Mouse (Mus musculus): ENCODE data around the gene Mapk8ip3. TPM values are rescaled to one million over a fixed set of nuclear protein-coding genes. Genes with fewer than 3 reads are reported as not detected.
"Not testable (repeated sequence)": the region's sequence is repeated elsewhere in the genome, so short reads cannot be mapped to it uniquely, and the experiment has no call there.

The Mapk8ip3 gene
- 76.5 and 78.2 TPM in 2 replicates for polyA plus RNA-seq (2016; fragmentation: Nextera tagmentation; extraction: Ambion mirVana)

- Histone ChIP-seq H3K4me1 (peaks cover 27% of the 10 kb centered on the region), H3K9ac (peak within 1 kb of the TSS; percentile 93), H3K9me3 (no peaks in the 10 kb centered on the region), H3K4me2 (peak within 1 kb of the TSS; percentile 75), H3K4me3 (replicated peaks) (peak within 1 kb of the TSS; percentile 93), H3K27ac (peak within 1 kb of the TSS; percentile 88), H3K36me3 (replicated peaks) (peaks cover 10% of the 10 kb centered on the region; the same call in 1 of the 2 replicates), H3K27me3 (no peaks in the 10 kb centered on the region)
- WGBS: under 1% methylated on average over 78 of the region's 78 CpGs
- peak; percentile 98 for ATAC-seq (ENCODE audit: low FRiP score)
Observed at GRCm38 (mm10) chr17:24936259-24937237, at the start of gene Mapk8ip3. Gene Mapk8ip3, minus strand, starts transcription at chr17:24936977.

GRCm38 (mm10) chr17:24960852-24961715 lies 24.3 kb upstream of the Mapk8ip3 start:
- H3K9ac ChIP-seq: peak overlapping the region; percentile 85; the same call in 1 of the 2 replicates

GRCm38 (mm10) chr17:24960135-24960851 lies 23.5 kb upstream of the Mapk8ip3 start, which contains the start of gene Jpt2:
Gene Jpt2, minus strand, starts transcription at chr17:24960689.
- Histone ChIP-seq H3K27ac (peak within 1 kb of the TSS; percentile 89), H3K9me3 (no peaks in the 10 kb centered on the region), H3K4me1 (peaks cover 14% of the 10 kb centered on the region), H3K36me3 (replicated peaks) (peaks cover 47% of the 10 kb centered on the region), H3K4me3 (replicated peaks) (peak within 1 kb of the TSS; percentile 91), H3K9ac (peak within 1 kb of the TSS; percentile 85), H3K27me3 (no peaks in the 10 kb centered on the region), H3K4me2 (peak within 1 kb of the TSS; percentile 72)
- ATAC-seq (ENCODE audit: low FRiP score): peak; percentile 100
- under 1% methylated on average over 58 of the region's 59 CpGs for WGBS

More at GRCm38 (mm10) chr17:24960852-24961715, 24.3 kb upstream of the Mapk8ip3 start:
- Histone ChIP-seq H3K4me1 (peaks cover 14% of the 10 kb centered on the region), H3K27ac (peak overlapping the region; percentile 16; the same call in 1 of the 2 replicates), H3K27me3 (no peaks in the 10 kb centered on the region), H3K4me3 (replicated peaks) (peak overlapping the region; percentile 91), H3K9me3 (no peaks in the 10 kb centered on the region), H3K36me3 (replicated peaks) (peaks cover 47% of the 10 kb centered on the region), H3K4me2 (peak overlapping the region; percentile 72)
- peak; percentile 59 for ATAC-seq (ENCODE audit: low FRiP score)
- 15% methylated on average over 21 of the region's 21 CpGs for WGBS

- Histone ChIP-seq H3K27me3 (no peaks in the 10 kb centered on the region), H3K9me3 (no peaks in the 10 kb centered on the region), H3K9ac (peak overlapping the region; percentile 85), H3K4me1 (peaks cover 14% of the 10 kb centered on the region), H3K4me3 (replicated peaks) (peak overlapping the region; percentile 91), H3K36me3 (replicated peaks) (peaks cover 45% of the 10 kb centered on the region), H3K27ac (0 out of 2 replicates have a peak overlapping the region, but pooled peaks have one; percentile 89), H3K4me2 (peak overlapping the region; percentile 72)
- 33% methylated on average over 8 of the region's 8 CpGs for WGBS
- no peak for ATAC-seq (ENCODE audit: low FRiP score)
Observed at GRCm38 (mm10) chr17:24959371-24959770, 22.6 kb upstream of the Mapk8ip3 start.

GRCm38 (mm10) chr17:24953291-24953690 lies 16.5 kb upstream of the Mapk8ip3 start:
- H3K4me3 ChIP-seq (replicated peaks): no peak overlapping the region
- no peaks in the 10 kb centered on the region for H3K9me3 ChIP-seq
- WGBS: 94% methylated on average over 2 of the region's 2 CpGs
- H3K36me3 ChIP-seq (replicated peaks): peaks cover 77% of the 10 kb centered on the region
- H3K4me1 ChIP-seq: no peaks in the 10 kb centered on the region
- H3K9ac ChIP-seq: no peak overlapping the region
- no peak for ATAC-seq (ENCODE audit: low FRiP score)
- H3K27me3 ChIP-seq: no peaks in the 10 kb centered on the region
- no peak overlapping the region for H3K4me2 ChIP-seq
- H3K27ac ChIP-seq: no peak overlapping the region

- Histone ChIP-seq H3K4me2 (no peak overlapping the region), H3K4me1 (no peaks in the 10 kb centered on the region), H3K27me3 (no peaks in the 10 kb centered on the region), H3K36me3 (replicated peaks) (peaks cover 91% of the 10 kb centered on the region), H3K9me3 (no peaks in the 10 kb centered on the region), H3K9ac (no peak overlapping the region), H3K27ac (no peak overlapping the region), H3K4me3 (replicated peaks) (no peak overlapping the region)
- no peak for ATAC-seq (ENCODE audit: low FRiP score)
- WGBS: 94% methylated on average over 2 of the region's 2 CpGs
Observed at GRCm38 (mm10) chr17:24950671-24951070, 13.9 kb upstream of the Mapk8ip3 start.

GRCm38 (mm10) chr17:24948204-24948603 lies 11.4 kb upstream of the Mapk8ip3 start:
- Histone ChIP-seq H3K9me3 (no peaks in the 10 kb centered on the region), H3K27me3 (no peaks in the 10 kb centered on the region), H3K9ac (no peak overlapping the region), H3K4me1 (no peaks in the 10 kb centered on the region), H3K36me3 (replicated peaks) (peaks cover 96% of the 10 kb centered on the region), H3K27ac (no peak overlapping the region), H3K4me3 (replicated peaks) (no peak overlapping the region), H3K4me2 (no peak overlapping the region)
- WGBS: 98% methylated on average over 5 of the region's 5 CpGs
- no peak for ATAC-seq (ENCODE audit: low FRiP score)

GRCm38 (mm10) chr17:24943589-24943988 lies 6.8 kb upstream of the Mapk8ip3 start:
- not testable (repeated sequence) for H3K4me2 ChIP-seq; H3K4me3 ChIP-seq (replicated peaks); H3K27me3 ChIP-seq; H3K9ac ChIP-seq; ATAC-seq (ENCODE audit: low FRiP score); H3K27ac ChIP-seq; H3K4me1 ChIP-seq; H3K9me3 ChIP-seq
- peaks cover 61% of the 10 kb centered on the region for H3K36me3 ChIP-seq (replicated peaks)
- WGBS: 92% methylated on average over 1 of the region's 1 CpGs

GRCm38 (mm10) chr17:24943036-24943435 lies 6.3 kb upstream of the Mapk8ip3 start:
- Histone ChIP-seq H3K4me3 (replicated peaks) (no peak overlapping the region), H3K27ac (no peak overlapping the region), H3K4me2 (no peak overlapping the region), H3K27me3 (no peaks in the 10 kb centered on the region), H3K9me3 (no peaks in the 10 kb centered on the region), H3K4me1 (no peaks in the 10 kb centered on the region), H3K36me3 (replicated peaks) (peaks cover 55% of the 10 kb centered on the region), H3K9ac (no peak overlapping the region)
- 92% methylated on average over 7 of the region's 7 CpGs for WGBS
- ATAC-seq (ENCODE audit: low FRiP score): no peak

- H3K36me3 ChIP-seq (replicated peaks): peaks cover 49% of the 10 kb centered on the region
- 25% methylated on average over 2 of the region's 2 CpGs for WGBS
- not testable (repeated sequence) for H3K27ac ChIP-seq; H3K4me2 ChIP-seq; H3K9me3 ChIP-seq; H3K9ac ChIP-seq; ATAC-seq (ENCODE audit: low FRiP score); H3K27me3 ChIP-seq; H3K4me3 ChIP-seq (replicated peaks); H3K4me1 ChIP-seq
Observed at GRCm38 (mm10) chr17:24942453-24942852, 5.7 kb upstream of the Mapk8ip3 start.

- H3K27me3 ChIP-seq: no peaks in the 10 kb centered on the region
- peak overlapping the region; percentile 93 for H3K4me3 ChIP-seq (replicated peaks)
- peak overlapping the region; percentile 88 for H3K27ac ChIP-seq
- peak overlapping the region; percentile 75 for H3K4me2 ChIP-seq
- H3K4me1 ChIP-seq: peaks cover 27% of the 10 kb centered on the region
- WGBS: 47% methylated on average over 6 of the region's 6 CpGs
- H3K9ac ChIP-seq: peak overlapping the region; percentile 93
- peaks cover 10% of the 10 kb centered on the region; the same call in 1 of the 2 replicates for H3K36me3 ChIP-seq (replicated peaks)
- no peaks in the 10 kb centered on the region for H3K9me3 ChIP-seq
- no peak for ATAC-seq (ENCODE audit: low FRiP score)
Observed at GRCm38 (mm10) chr17:24937266-24937665, 489 bp upstream of the Mapk8ip3 start.
